Mouse (Mus musculus): Measurements from ENCODE around the gene Nr2c1.

- TF ChIP-seq POLR2A (IDR thresholded peaks at IDR 0.05; ENCODE audit: low read depth, low read length) (no peak), CTCF (conservative IDR thresholded peaks at IDR 0.05; ENCODE audit: insufficient read depth, insufficient read length, low read depth, low read length) (no peak)
Observed at GRCm38 (mm10) chr10:94120676-94121075, 27.1 kb upstream of the Nr2c1 start.

Data from kidney, adult 2 months (tissue).